Mouse (Mus musculus): ENCODE data around the gene Sardh. TPM values are rescaled to one million over a fixed set of nuclear protein-coding genes. Genes with fewer than 3 reads are reported as not detected.

Sardh gene
- 4.2 and 4.7 TPM in 2 replicates for polyA plus RNA-seq (2014; fragmentation: Nextera tagmentation; extraction: Ambion mirVana)

DNA sequence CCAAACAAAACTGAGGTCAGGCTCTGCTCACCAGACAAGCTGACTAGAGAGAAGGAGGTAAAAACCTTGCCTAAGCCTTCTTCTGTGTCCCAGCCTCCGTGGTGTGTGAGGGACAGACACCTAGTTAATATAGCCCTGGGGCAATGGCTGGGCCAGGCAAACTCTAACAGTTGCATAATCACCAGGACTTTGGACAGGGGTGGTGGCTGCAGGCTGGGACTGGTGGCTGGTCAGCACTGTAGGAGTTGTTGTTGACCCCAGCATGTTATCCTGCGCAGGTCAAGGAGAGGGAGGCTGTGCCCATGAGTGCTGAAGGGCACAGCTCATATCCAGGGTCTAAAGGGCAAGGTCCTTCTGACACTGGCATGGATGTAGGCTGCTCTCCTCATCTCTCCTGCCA lies at the start of gene Sardh:
TSS of gene Sardh (minus strand) at position 127 of the 400 bp plus-strand sequence.
- Histone ChIP-seq H3K27me3 (replicated peaks; ENCODE audit: control insufficient read depth, insufficient read depth, low read length) (no peaks in the 10 kb centered on the region), H3K9ac (ENCODE audit: low read length) (no peak within 1 kb of the TSS), H3K36me3 (ENCODE audit: control insufficient read depth, insufficient read depth, low read length) (no peaks in the 10 kb centered on the region), H3K9me3 (replicated peaks; ENCODE audit: control insufficient read depth, low read length) (no peaks in the 10 kb centered on the region), H3K4me1 (ENCODE audit: control insufficient read depth, insufficient read depth, low read length) (no peaks in the 10 kb centered on the region), H3K27ac (ENCODE audit: low read depth, low read length) (no peak within 1 kb of the TSS), H3K4me2 (ENCODE audit: low read length) (no peak within 1 kb of the TSS), H3K4me3 (ENCODE audit: low read depth, low read length) (no peak within 1 kb of the TSS)
- WGBS = 88% methylated on average over 2 of the region's 2 CpGs
- no peak for ATAC-seq
- DNase-seq (ENCODE audit: low spot score) = no peak

- DNase-seq (ENCODE audit: low spot score) = no peak
- Histone ChIP-seq H3K27me3 (replicated peaks; ENCODE audit: control insufficient read depth, insufficient read depth, low read length) (no peaks in the 10 kb centered on the region), H3K36me3 (ENCODE audit: control insufficient read depth, insufficient read depth, low read length) (0 out of 2 replicates have a peak, but pooled peaks cover 4% of the 10 kb centered on the region), H3K9ac (ENCODE audit: low read length) (no peak overlapping the region), H3K4me1 (ENCODE audit: control insufficient read depth, insufficient read depth, low read length) (peaks cover 12% of the 10 kb centered on the region), H3K4me3 (ENCODE audit: low read depth, low read length) (no peak overlapping the region), H3K4me2 (ENCODE audit: low read length) (no peak overlapping the region), H3K27ac (ENCODE audit: low read depth, low read length) (no peak overlapping the region), H3K9me3 (replicated peaks; ENCODE audit: control insufficient read depth, low read length) (no peaks in the 10 kb centered on the region)
- ATAC-seq = no peak
- 77% methylated on average over 9 of the region's 9 CpGs for WGBS
Observed at GRCm38 (mm10) chr2:27296656-27297406, 48.7 kb upstream of the Sardh start.

DNA sequence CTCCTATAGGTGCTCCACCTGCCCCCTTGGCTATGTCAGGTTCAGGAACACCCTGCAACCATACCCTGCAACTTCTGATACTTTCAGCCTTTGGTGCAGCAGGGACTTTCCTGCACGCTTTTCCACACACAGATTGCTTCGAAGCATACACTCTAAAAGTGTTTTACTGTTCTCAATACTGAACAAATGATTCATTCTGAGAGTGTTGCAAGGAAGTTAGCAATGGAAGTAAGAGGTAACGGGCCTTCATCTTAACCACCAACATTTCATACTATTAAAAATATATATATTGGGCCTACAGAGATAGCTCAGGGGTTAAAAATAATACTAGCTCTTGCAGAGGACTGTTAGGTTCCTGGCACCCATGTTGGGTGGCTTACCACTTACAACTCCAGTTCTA lies 46.6 kb upstream of the Sardh start:
- no peak for ATAC-seq
- DNase-seq (ENCODE audit: low spot score) = no peak
- H3K4me3 ChIP-seq (ENCODE audit: low read depth, low read length) = no peak overlapping the region
- no peak overlapping the region for H3K4me2 ChIP-seq (ENCODE audit: low read length)
- no peak overlapping the region for H3K9ac ChIP-seq (ENCODE audit: low read length)
- no peak overlapping the region for H3K27ac ChIP-seq (ENCODE audit: low read depth, low read length)
- H3K4me1 ChIP-seq (ENCODE audit: control insufficient read depth, insufficient read depth, low read length) = no peaks in the 10 kb centered on the region
- no peaks in the 10 kb centered on the region for H3K27me3 ChIP-seq (replicated peaks; ENCODE audit: control insufficient read depth, insufficient read depth, low read length)
- 95% methylated on average over 3 of the region's 3 CpGs for whole genome bisulfite sequencing
- no peaks in the 10 kb centered on the region for H3K9me3 ChIP-seq (replicated peaks; ENCODE audit: control insufficient read depth, low read length)
- H3K36me3 ChIP-seq (ENCODE audit: control insufficient read depth, insufficient read depth, low read length) = peaks cover 24% of the 10 kb centered on the region

- H3K9me3 ChIP-seq (replicated peaks; ENCODE audit: control insufficient read depth, low read length) = no peaks in the 10 kb centered on the region
- H3K4me3 ChIP-seq (ENCODE audit: low read depth, low read length) = no peak overlapping the region
- peak; percentile 90 for DNase-seq (ENCODE audit: low spot score)
- H3K27ac ChIP-seq (ENCODE audit: low read depth, low read length) = no peak overlapping the region; the same call in 1 of the 2 replicates
- no peaks in the 10 kb centered on the region for H3K27me3 ChIP-seq (replicated peaks; ENCODE audit: control insufficient read depth, insufficient read depth, low read length)
- no peak overlapping the region for H3K4me2 ChIP-seq (ENCODE audit: low read length)
- 10% methylated on average over 3 of the region's 3 CpGs for WGBS
- ATAC-seq = peak; percentile 80
- no peak overlapping the region for H3K9ac ChIP-seq (ENCODE audit: low read length)
- no peaks in the 10 kb centered on the region for H3K4me1 ChIP-seq (ENCODE audit: control insufficient read depth, insufficient read depth, low read length)
- peaks cover 31% of the 10 kb centered on the region for H3K36me3 ChIP-seq (ENCODE audit: control insufficient read depth, insufficient read depth, low read length)
Observed at GRCm38 (mm10) chr2:27289019-27289418, 40.9 kb upstream of the Sardh start.

DNA sequence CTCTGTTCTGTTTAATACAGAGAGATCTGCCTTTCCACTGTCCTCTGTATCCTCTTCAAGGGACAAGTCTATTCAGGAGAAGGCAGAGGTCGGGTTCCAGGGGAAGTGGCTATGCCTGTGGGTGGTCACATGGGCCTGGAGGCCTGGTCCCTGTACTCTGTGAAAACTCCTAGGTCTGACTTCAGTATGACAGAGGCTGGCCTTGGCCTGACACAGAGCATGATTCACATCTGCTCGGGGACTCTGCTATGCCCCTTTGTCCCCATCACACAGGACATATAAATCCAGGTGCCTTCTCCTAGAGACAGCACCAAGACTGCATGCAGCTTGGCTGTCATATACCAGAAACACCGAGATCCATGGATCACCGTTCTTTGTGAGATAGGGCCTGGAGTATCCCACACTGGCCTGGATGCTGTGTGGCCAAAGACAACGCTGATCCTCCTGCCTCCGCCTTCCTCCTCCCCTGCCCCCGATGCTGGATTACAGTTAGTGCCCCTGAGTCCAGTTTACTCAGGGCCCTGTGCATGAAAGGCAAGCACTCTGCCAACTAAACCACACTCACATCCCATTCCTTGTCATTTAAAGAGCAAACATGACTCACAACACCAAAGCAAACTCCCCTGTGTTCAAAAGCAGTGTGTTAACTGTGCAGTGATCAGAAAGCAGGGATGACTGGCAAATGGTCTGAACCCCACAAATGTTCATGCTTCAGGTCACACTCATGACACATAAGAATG lies 39.0 kb upstream of the Sardh start:
- Histone ChIP-seq H3K27me3 (replicated peaks; ENCODE audit: control insufficient read depth, insufficient read depth, low read length) (no peaks in the 10 kb centered on the region), H3K9ac (ENCODE audit: low read length) (no peak overlapping the region), H3K36me3 (ENCODE audit: control insufficient read depth, insufficient read depth, low read length) (peaks cover 30% of the 10 kb centered on the region), H3K27ac (ENCODE audit: low read depth, low read length) (no peak overlapping the region), H3K4me1 (ENCODE audit: control insufficient read depth, insufficient read depth, low read length) (no peaks in the 10 kb centered on the region), H3K4me2 (ENCODE audit: low read length) (no peak overlapping the region), H3K9me3 (replicated peaks; ENCODE audit: control insufficient read depth, low read length) (no peaks in the 10 kb centered on the region), H3K4me3 (ENCODE audit: low read depth, low read length) (no peak overlapping the region)
- ATAC-seq (no peak), DNase-seq (ENCODE audit: low spot score) (no peak)
- 84% methylated on average over 7 of the region's 7 CpGs for WGBS

DNA sequence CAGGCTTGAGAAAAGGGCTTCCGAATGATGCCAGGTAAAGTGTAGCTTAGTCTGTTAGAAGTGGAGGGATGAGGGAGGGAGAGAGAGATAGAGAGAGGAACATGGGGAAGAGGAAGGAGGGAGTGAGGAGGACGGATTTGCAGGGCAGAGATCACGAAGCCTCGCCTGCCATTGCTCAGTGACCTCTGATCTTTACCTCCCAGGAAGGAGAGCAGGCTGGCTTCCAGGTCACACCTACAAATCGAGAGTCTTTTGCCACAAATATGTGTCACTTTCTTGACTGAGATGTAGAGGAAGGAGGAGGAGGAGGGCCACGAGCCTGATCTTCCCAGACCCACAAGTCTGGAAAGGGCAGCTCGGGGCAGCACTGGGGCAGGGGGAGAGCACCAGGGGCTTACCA lies 36.3 kb upstream of the Sardh start:
- Histone ChIP-seq H3K4me3 (ENCODE audit: low read depth, low read length) (no peak overlapping the region), H3K4me2 (ENCODE audit: low read length) (no peak overlapping the region), H3K27ac (ENCODE audit: low read depth, low read length) (no peak overlapping the region), H3K4me1 (ENCODE audit: control insufficient read depth, insufficient read depth, low read length) (no peaks in the 10 kb centered on the region), H3K9ac (ENCODE audit: low read length) (no peak overlapping the region), H3K9me3 (replicated peaks; ENCODE audit: control insufficient read depth, low read length) (no peaks in the 10 kb centered on the region), H3K27me3 (replicated peaks; ENCODE audit: control insufficient read depth, insufficient read depth, low read length) (no peaks in the 10 kb centered on the region), H3K36me3 (ENCODE audit: control insufficient read depth, insufficient read depth, low read length) (0 out of 2 replicates have a peak, but pooled peaks cover 10% of the 10 kb centered on the region)
- DNase-seq (ENCODE audit: low spot score) (no peak), ATAC-seq (no peak)
- 79% methylated on average over 7 of the region's 7 CpGs for WGBS

GRCm38 (mm10) chr2:27281771-27282170 lies 33.6 kb upstream of the Sardh start:
- DNase-seq (ENCODE audit: low spot score) = no peak
- no peaks in the 10 kb centered on the region for H3K9me3 ChIP-seq (replicated peaks; ENCODE audit: control insufficient read depth, low read length)
- no peak overlapping the region for H3K4me3 ChIP-seq (ENCODE audit: low read depth, low read length)
- no peak overlapping the region for H3K9ac ChIP-seq (ENCODE audit: low read length)
- H3K36me3 ChIP-seq (ENCODE audit: control insufficient read depth, insufficient read depth, low read length) = peaks cover 23% of the 10 kb centered on the region; the same call in 1 of the 2 replicates
- H3K4me1 ChIP-seq (ENCODE audit: control insufficient read depth, insufficient read depth, low read length) = no peaks in the 10 kb centered on the region
- 95% methylated on average over 9 of the region's 9 CpGs for WGBS
- no peak overlapping the region for H3K27ac ChIP-seq (ENCODE audit: low read depth, low read length)
- H3K27me3 ChIP-seq (replicated peaks; ENCODE audit: control insufficient read depth, insufficient read depth, low read length) = no peaks in the 10 kb centered on the region
- H3K4me2 ChIP-seq (ENCODE audit: low read length) = no peak overlapping the region
- ATAC-seq = no peak

DNA sequence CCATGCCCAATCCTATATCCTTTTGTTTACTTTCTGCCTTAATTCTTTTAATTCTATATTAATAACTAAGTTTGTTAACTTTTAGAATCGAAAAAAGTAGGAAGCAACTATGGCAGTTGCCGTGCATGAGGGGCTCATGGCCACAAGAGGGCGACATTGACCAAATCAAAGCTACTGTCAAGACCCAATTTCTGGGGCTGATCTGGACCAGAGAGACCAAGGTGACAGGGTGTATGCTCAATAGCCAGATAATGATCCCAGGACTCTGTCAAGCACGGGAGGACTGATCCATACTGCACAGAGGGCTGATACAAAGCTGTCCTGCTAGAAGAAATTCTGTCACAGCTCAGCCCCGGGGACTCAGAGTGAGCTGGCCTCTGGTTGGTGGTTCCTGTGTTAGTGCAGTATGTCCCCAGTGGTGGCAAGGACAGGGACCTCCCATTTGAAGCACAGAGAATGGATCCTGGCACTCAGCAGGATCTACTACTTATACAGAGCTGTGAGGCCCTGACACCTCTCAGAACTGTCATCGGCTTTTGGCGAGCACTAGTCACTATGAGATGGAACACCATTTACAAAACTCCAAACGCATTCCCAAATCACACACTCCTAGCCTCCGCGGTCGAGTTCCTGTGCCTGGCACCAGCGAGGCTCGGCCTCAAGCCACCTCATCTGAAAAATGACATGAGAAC lies 32.9 kb upstream of the Sardh start:
- Histone ChIP-seq H3K36me3 (ENCODE audit: control insufficient read depth, insufficient read depth, low read length) (peaks cover 26% of the 10 kb centered on the region; the same call in 1 of the 2 replicates), H3K27ac (ENCODE audit: low read depth, low read length) (no peak overlapping the region), H3K4me2 (ENCODE audit: low read length) (no peak overlapping the region), H3K27me3 (replicated peaks; ENCODE audit: control insufficient read depth, insufficient read depth, low read length) (no peaks in the 10 kb centered on the region), H3K9ac (ENCODE audit: low read length) (no peak overlapping the region), H3K9me3 (replicated peaks; ENCODE audit: control insufficient read depth, low read length) (no peaks in the 10 kb centered on the region), H3K4me1 (ENCODE audit: control insufficient read depth, insufficient read depth, low read length) (no peaks in the 10 kb centered on the region), H3K4me3 (ENCODE audit: low read depth, low read length) (no peak overlapping the region)
- ATAC-seq (peak; percentile 40), DNase-seq (ENCODE audit: low spot score) (peak; percentile 86)
- WGBS = 66% methylated on average over 13 of the region's 13 CpGs
